Mouse (Mus musculus) ES-Bruce4 (cell line): ENCODE measurements around the gene 4932438H23Rik. TPM values are rescaled to one million over a fixed set of nuclear protein-coding genes. Genes with fewer than 3 reads are reported as not detected.

Experiments
- H3K27ac ChIP-seq: 2 replicates; pipeline ENCODE4 v1.5.1; 2012; ENCODE audit warnings: low read length, inconsistent platforms; ENCODE audit not compliant: insufficient read depth
- H3K27me3 ChIP-seq: 2 replicates; pipeline ENCODE4 v1.6.1; 2012; ENCODE audit warnings: mild to moderate bottlenecking, low read length, inconsistent platforms; ENCODE audit not compliant: control insufficient read depth, poor library complexity, insufficient read depth, severe bottlenecking
- H3K36me3 ChIP-seq: 2 replicates; pipeline ENCODE4 v1.6.1; 2012; ENCODE audit warnings: inconsistent platforms, mild to moderate bottlenecking, low read length, moderate library complexity; ENCODE audit not compliant: control insufficient read depth, poor library complexity, insufficient read depth, severe bottlenecking
- H3K4me1 ChIP-seq: one replicate; pipeline ENCODE4 v1.8.1; 2011; ENCODE audit warnings: low read length; ENCODE audit not compliant: control insufficient read depth, insufficient read depth
- H3K4me3 ChIP-seq: 2 replicates; pipeline ENCODE4 v1.5.1; 2011; ENCODE audit warnings: low read depth, mild to moderate bottlenecking, low read length
- H3K9ac ChIP-seq: 2 replicates; pipeline ENCODE4 v1.6.1; 2012; ENCODE audit warnings: low read depth, mild to moderate bottlenecking, inconsistent platforms; ENCODE audit not compliant: poor library complexity, severe bottlenecking
- H3K9me3 ChIP-seq: replicated peaks from 2 replicates; pipeline ENCODE4 v1.6.1; 2012; ENCODE audit warnings: mild to moderate bottlenecking, low read length, inconsistent platforms; ENCODE audit not compliant: control insufficient read depth, poor library complexity, insufficient read depth, severe bottlenecking
- CTCF ChIP-seq: IDR thresholded peaks from one replicate; pipeline ENCODE4 v1.8.1; 2011; ENCODE audit warnings: low read depth, low read length
- EP300 ChIP-seq: IDR thresholded peaks from 2 replicates; pipeline ENCODE4 v1.6.1; 2011; ENCODE audit warnings: low read depth, low read length; ENCODE audit not compliant: insufficient read depth
- POLR2A ChIP-seq: IDR thresholded peaks from one replicate; pipeline ENCODE4 v1.8.1; 2011; ENCODE audit warnings: low read length; ENCODE audit not compliant: insufficient read depth
- polyA plus RNA-seq: library from polyadenylated mRNA; stranded (reverse); fragments of >200 nt; gene quantifications from 2 replicates; pipeline ENCODE4 v1.2.4, GENCODE M21; 2011; ENCODE audit warnings: low read depth; ENCODE audit not compliant: missing spikeins, insufficient read depth, insufficient read length

Gene 4932438H23Rik
- polyA plus RNA-seq, 1 experiment = 0.33 TPM

DNA sequence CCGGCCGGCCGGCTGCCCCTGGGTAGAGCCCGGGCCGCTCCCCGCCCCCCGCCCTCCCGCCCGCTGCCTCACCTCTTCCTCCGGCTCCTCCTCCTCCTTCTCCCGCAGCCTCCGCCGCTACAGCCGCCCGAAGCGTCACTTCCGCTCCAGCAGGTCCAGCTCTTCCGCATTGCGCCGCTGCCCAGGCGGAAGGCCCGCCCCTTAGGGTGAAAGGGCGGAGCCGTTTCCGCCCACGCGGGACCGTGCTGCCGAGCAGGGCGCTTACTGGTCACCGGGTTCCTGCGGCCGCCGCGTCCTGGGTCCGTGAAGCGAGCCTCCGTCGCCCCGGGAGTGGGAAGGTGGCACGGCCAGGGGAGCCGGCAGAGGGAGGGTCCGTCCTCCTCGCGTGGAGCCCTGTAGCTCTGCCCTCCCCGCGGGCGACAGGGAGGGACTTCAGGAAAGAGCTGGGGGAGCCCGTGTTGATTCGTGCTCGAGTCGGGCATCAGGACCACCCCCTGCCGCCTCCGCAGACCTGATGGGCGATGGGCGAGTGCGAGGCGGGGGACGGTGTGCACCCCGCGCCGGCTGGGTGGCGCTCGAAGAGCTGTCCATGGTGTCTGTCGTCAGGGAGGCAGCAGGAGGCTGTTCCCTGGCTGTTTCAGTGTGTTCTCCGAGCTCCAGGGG is 83.8 kb downstream of the 4932438H23Rik start, which contains the start of gene Synj1:
Synj1 (minus strand) TSS at position 288 of the 663 bp plus-strand sequence.
- TF ChIP-seq POLR2A (no peak), EP300 (0 out of 2 replicates have a peak, but pooled peaks have one; percentile 55)
- H3K9me3 ChIP-seq = no peaks in the 10 kb centered on the region
- no peak within 1 kb of the TSS for H3K27ac ChIP-seq

DNA sequence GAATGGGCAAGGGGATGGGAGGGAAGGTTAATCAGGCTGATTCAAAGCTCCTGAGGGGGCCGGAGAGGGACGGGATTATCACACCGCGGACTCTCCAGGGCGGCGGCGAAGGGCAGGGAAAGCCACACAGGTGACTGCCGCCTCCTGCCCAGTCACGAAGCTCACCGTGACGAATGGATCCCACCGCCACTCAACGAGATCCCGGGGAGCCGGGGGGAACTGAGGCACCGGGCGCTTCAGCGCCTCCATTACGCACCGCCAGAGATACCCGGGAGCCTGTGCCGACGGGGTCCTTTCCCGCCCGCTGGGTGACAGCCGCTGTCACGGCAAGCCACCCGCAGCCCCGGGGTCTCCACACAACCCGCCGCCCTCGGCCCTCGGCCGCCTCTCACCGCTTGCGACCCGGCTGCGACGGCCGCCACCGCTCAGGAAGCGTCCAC is 84.3 kb downstream of the 4932438H23Rik start:
- no peaks in the 10 kb centered on the region for H3K4me1 ChIP-seq
- H3K27me3 ChIP-seq = no peaks in the 10 kb centered on the region
- H3K27ac ChIP-seq = no peak overlapping the region
- H3K9me3 ChIP-seq = no peaks in the 10 kb centered on the region
- H3K4me3 ChIP-seq = peak overlapping the region; percentile 93
- H3K9ac ChIP-seq = peak overlapping the region; percentile 82
- no peak for TF ChIP-seq POLR2A
- TF ChIP-seq CTCF = no peak
- peaks cover 11% of the 10 kb centered on the region for H3K36me3 ChIP-seq

More for the DNA sequence above, 83.8 kb downstream of the 4932438H23Rik start, which contains the start of gene Synj1:
- Histone ChIP-seq H3K9ac (peak within 1 kb of the TSS; percentile 82), H3K27me3 (no peaks in the 10 kb centered on the region), H3K4me1 (no peaks in the 10 kb centered on the region), H3K36me3 (peaks cover 14% of the 10 kb centered on the region), H3K4me3 (peak within 1 kb of the TSS; percentile 93)

DNA sequence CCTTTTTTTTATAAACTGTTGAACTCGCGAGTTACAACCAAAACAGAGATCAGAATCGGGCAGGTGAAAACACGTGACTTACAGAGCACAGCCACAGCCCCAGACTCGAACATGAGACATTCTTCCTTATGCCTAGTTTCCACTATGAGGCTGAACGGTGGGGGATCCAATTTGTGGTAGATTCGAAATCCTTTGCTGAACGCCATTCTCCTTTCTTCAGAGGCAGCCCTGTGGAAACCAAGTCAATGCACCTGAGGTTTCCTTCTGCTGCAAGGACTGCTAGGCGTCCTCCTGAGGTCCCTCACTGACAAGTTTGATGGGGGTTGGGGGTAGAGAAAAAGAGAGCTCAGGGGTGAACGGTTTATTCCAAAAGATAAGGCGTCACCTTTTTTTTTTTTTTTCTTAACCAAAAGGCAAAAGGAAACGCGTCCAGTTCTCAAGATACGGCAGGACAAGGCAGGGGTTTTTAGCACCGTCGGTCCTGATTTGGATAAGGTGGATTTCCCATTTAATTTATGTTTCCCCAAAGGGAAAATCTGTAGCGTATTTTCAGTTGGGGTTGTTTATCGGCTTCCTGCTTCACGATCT is 84.9 kb downstream of the 4932438H23Rik start:
- no peaks in the 10 kb centered on the region for H3K27me3 ChIP-seq
- H3K4me1 ChIP-seq = no peaks in the 10 kb centered on the region
- H3K36me3 ChIP-seq = peaks cover 5% of the 10 kb centered on the region
- no peak overlapping the region for H3K27ac ChIP-seq
- H3K9me3 ChIP-seq = no peaks in the 10 kb centered on the region
- peak overlapping the region; percentile 93 for H3K4me3 ChIP-seq
- TF ChIP-seq EP300 (no peak), POLR2A (no peak), CTCF (no peak)
- peak overlapping the region; percentile 82 for H3K9ac ChIP-seq

DNA sequence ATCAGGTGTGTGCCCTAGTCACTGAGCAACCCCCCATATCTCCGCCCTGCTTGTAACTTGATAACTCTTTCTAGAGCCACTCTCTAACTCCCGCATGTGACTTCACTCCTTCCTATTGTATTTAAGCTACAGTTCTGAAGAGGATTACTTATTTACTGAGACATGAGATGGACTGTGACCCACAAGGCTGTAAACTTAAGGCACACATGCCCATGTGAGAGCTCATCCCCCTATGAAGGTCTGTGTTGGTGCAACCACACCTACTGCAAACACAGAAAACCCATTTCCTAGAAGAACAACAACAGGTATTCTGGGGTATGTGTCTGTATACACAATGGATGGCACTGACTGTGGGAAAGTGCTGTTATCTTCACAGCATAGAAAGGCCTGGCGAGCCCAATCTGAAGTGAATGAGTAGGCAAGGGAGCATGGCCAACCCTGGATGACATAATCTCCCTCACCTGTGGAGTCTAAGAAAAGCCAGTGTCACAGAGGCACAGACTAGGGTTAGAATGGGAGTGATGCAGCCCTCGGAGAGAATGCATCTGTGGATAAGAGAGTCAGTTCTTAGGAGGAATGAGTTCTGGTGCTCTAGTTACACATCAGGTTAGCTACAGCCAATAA is 89.9 kb downstream of the 4932438H23Rik start:
- no peak overlapping the region for H3K9ac ChIP-seq
- H3K27me3 ChIP-seq = no peaks in the 10 kb centered on the region
- H3K36me3 ChIP-seq = no peaks in the 10 kb centered on the region
- no peak overlapping the region for H3K4me3 ChIP-seq
- H3K27ac ChIP-seq = no peak overlapping the region
- H3K4me1 ChIP-seq = no peaks in the 10 kb centered on the region
- TF ChIP-seq EP300 (no peak), POLR2A (no peak), CTCF (no peak)
- no peaks in the 10 kb centered on the region for H3K9me3 ChIP-seq

Other genes starting within 250 kb of the 4932438H23Rik start
- gene Cfap298, start 160.0 kb downstream of the 4932438H23Rik start, polyA plus RNA-seq = 56.9 and 58.9 TPM in 2 replicates
- gene Synj1, start 83.8 kb downstream of the 4932438H23Rik start, polyA plus RNA-seq = 27.5 and 33.2 TPM in 2 replicates
- 96.0 and 108 TPM in 2 replicates for gene Paxbp1, start 50.6 kb downstream of the 4932438H23Rik start, polyA plus RNA-seq
- gene Olig2, start 130.3 kb upstream of the 4932438H23Rik start, polyA plus RNA-seq = 25.8 and 26.2 TPM in 2 replicates
- 43.8 and 44.3 TPM in 2 replicates for gene Olig1, start 174.7 kb upstream of the 4932438H23Rik start, polyA plus RNA-seq